Mouse (Mus musculus) urinary bladder, postnatal 25 days (tissue): ENCODE data around the gene Slc52a3.

Experiments used
- DNase-seq: peaks from one replicate; pipeline ENCODE4 v3.0.0; 2022; ENCODE audit warnings: low spot score

Gene Slc52a3

GRCm38 (mm10) chr2:151999669-152000290 lies 3.5 kb downstream of the Slc52a3 start:
- peak; percentile 28 for DNase-seq

GRCm38 (mm10) chr2:152000291-152000679 lies 4.0 kb downstream of the Slc52a3 start:
- peak; percentile 24 for DNase-seq

GRCm38 (mm10) chr2:152000735-152001134 lies 4.4 kb downstream of the Slc52a3 start:
- DNase-seq: no peak

GRCm38 (mm10) chr2:152002529-152002928 lies 6.2 kb downstream of the Slc52a3 start:
- no peak for DNase-seq

- DNase-seq: peak; percentile 46
Observed at GRCm38 (mm10) chr2:152007783-152008182, 11.5 kb downstream of the Slc52a3 start.

- no peak for DNase-seq
Observed at GRCm38 (mm10) chr2:152009061-152009779, 12.9 kb downstream of the Slc52a3 start.

GRCm38 (mm10) chr2:152010251-152010650 lies 13.9 kb downstream of the Slc52a3 start:
- no peak for DNase-seq

- no peak for DNase-seq
Observed at GRCm38 (mm10) chr2:152010661-152011060, 14.3 kb downstream of the Slc52a3 start.

- no peak for DNase-seq
Observed at GRCm38 (mm10) chr2:152011724-152012123, 15.4 kb downstream of the Slc52a3 start.

- no peak for DNase-seq
Observed at GRCm38 (mm10) chr2:152012222-152012621, 15.9 kb downstream of the Slc52a3 start.

GRCm38 (mm10) chr2:152012701-152013100 lies 16.4 kb downstream of the Slc52a3 start:
- no peak for DNase-seq

- DNase-seq: no peak
Observed at GRCm38 (mm10) chr2:152015997-152016396, 19.7 kb downstream of the Slc52a3 start.

GRCm38 (mm10) chr2:152016666-152017065 lies 20.4 kb downstream of the Slc52a3 start:
- no peak for DNase-seq

GRCm38 (mm10) chr2:152020255-152020654 lies 23.9 kb downstream of the Slc52a3 start:
- peak; percentile 32 for DNase-seq

- no peak for DNase-seq
Observed at GRCm38 (mm10) chr2:152022022-152022421, 25.7 kb downstream of the Slc52a3 start.

GRCm38 (mm10) chr2:152024883-152025422 lies 28.6 kb downstream of the Slc52a3 start:
- no peak for DNase-seq

GRCm38 (mm10) chr2:152029252-152030082 lies 33.2 kb downstream of the Slc52a3 start:
- DNase-seq: peak; percentile 91

- no peak for DNase-seq
Observed at GRCm38 (mm10) chr2:152030986-152031385, 34.7 kb downstream of the Slc52a3 start.

GRCm38 (mm10) chr2:152040101-152040500 lies 43.8 kb downstream of the Slc52a3 start:
- no peak for DNase-seq

- DNase-seq: no peak
Observed at GRCm38 (mm10) chr2:152047116-152048002, 51.0 kb downstream of the Slc52a3 start.
